Mouse (Mus musculus): Measurements from ENCODE around the gene Rfc1.
"Not testable (repeated sequence)": the region's sequence is repeated elsewhere in the genome, so short reads cannot be mapped to it uniquely, and the experiment has no call there.

The Rfc1 gene

DNA sequence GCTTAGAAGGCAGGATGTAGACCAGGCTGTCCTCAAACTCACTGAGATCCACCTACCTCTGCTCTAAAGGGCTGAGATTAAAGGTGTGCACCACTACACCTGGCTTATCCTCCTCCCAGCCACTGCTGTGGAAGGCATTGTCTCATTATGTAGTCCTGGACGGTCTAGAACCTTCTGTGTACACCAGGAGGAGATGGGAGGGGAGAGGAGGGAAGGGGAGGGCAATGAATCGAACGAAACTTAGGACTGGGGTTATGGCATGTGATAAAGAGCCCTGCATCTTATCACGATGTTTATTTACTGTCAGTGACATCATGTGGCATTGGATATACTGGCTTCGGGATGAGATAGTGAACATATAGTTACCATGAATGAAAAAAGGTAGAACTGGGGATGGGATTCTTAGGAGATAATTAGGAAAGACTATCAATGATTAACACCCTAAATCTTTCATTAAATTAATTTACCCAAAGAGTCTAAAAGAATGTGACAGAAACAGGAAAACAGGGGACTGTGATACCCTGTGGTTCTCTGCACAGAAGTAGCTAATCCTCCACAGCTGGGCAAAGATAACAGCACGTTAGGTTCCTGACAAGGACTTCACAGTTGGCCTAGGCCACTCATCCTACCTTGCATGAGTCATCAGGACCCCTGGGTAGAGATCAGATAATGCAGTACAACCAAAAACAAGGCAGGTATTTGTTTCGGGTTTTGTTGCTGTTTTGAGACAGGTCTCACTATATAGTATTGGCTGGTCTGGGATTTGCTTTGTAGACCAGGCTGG is 37.1 kb downstream of the Rfc1 start:
- DNase-seq, result no peak

DNA sequence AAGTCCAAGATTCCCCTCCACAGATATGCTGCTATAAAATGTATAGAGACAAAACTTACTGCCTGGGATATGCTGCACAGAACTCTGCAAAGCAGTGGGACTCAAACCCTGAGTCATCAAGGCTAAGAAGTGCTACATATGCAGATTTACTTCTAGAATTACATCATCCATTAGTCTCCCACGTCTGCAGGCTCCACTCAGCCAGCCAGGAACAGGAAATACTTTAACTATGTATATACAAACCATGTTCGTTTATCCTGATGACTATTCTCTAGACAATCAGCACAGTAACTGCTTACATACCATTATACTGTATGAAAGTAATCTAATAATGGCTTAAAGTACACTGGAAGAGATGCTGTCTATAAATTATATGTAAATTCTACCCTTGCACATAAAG is 41.2 kb downstream of the Rfc1 start:
- DNase-seq, result no peak

DNA sequence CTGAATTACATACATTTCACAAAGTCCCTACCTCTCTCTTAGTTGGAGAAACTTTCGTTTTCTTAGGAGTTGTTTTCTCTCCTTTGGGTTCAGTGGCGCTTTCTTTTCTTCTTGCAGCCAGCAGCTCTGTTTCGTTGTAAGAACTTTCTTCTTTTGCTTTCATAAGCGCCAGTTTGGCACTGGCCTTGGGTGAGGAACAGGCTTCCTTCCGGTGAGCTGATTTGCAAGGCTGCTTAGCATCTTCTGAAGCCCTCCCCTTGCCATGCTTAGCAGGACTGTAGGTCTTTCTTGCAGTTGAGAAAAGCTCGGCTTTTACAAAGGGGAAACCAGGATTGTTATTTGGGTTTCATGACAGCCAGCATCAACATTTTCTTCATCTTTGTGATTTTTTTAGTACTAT is 41.8 kb downstream of the Rfc1 start:
- no peak for DNase-seq

DNA sequence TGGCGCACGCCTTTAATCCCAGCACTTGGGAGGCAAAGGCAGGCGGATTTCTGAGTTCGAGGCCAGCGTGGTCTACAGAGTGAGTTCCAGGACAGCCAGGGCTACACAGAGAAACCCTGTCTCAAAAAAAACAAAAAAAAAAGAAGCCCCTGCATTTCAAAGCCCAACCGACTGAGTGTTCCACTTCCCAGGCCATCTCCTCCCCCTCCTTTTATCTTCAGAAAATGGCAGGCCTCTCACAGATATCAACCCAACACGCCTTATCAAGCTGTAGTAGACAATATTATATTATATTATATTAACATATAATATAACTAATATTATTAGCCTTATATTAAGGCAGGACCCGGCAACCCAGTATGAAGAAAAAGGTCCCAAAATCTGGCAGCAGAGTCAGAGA is 46.5 kb downstream of the Rfc1 start:
- not testable (repeated sequence) for DNase-seq

DNA sequence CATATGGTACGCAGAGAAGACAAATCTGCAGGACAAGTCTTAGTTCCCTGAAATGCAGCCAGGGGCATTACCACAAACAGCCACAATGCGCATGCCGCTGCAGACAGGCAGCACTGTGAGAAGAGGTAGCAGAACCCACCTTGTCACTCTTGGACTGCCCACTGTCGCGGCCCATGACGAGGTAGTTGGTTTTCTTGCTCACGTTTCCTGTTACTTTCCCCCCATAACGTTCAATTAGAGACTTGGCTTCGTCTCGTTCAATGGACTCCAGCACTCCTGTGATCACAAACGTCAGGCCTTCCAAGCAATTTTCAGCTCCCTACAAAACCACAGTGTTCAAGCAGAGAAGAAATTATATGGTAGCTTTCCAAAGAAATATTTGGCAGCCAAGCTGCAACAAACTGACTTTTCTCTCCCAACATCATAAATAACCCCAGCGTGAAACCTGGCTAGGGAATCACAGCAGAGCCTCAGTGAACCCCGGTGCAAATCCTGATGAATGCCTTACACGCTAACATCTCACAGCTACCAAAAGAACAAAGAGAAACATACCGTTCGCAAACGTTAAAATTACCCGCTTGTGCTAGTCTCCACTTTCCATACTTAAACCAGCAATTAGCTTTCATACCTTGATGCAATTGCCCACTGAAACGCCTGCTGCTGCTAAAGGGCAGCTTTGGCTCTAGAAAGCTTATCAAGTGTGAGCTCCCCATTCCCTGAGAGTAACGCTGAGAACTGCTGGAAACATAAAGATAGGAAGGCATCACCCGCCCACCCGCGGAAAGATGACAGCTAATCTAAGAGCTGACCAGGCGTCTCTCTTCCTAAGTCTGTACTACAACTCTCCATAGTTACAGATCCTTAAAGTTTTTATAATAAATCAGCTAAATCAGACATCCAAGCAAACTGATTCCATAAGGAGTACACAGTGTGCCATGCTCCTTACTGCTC is 47.4 kb downstream of the Rfc1 start:
- DNase-seq, result no peak

DNA sequence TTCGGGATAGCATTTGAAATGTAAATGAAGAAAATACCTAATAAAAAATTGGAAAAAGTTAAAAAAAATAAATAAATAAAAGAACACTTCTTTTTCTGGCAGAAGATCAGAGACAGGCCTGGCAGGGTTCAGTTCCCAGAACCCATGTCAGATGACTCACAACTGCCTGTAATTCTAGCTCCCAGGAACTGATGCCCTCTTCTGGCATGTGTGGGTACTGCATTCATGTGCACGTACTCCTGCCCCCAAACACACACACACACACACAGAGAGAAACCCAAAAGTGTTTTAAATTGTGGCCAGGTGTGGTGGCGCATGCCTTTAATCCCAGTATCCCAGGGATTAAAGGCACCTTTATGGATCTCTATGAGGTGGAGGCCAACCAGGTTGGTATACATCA is 51.3 kb downstream of the Rfc1 start:
- peak; percentile 30 to 38 for DNase-seq

DNA sequence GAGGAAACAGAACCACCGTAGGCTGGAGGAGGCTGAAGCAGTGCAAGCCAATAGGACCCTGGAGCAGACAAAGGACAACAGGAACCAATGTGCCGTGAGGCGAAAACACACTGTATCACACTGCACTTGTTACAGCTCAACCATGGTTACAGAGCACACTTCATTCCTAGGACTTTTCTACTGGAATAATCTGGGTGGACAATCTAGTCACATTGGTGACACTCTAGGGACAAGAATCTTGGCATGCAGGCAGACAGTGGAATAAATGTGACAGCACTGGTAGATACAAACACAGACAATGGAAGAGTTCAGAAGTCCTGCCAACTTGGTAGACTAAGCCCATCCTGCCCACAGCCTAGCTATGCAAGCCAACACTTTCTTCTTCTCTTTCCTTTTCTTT is 54.3 kb downstream of the Rfc1 start:
- DNase-seq, result no peak

DNA sequence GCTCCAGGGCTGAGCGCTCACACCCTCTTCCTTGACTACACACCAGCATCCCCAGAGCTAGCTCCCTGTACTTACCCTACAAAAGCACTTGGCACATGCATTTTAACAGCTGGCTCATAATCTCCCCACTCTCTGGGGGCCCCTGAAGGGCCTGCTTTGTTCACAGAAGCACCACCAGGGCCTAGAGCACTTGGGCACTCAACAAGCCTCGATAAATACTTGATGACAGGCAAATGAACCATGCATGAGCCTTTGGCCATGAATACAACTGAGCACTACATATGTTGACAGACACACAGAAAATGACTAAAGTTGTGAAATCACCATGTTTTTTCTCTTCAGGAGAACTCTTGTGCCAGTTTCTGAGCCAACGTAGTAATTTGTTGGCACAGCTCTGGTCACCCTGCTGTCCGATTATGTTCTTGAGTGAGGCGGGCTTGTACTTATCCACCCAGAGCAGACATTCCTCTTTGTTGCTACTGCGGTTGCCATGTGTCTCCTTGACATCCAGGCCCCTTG is 56.3 kb downstream of the Rfc1 start:
- DNase-seq, result no peak

DNA sequence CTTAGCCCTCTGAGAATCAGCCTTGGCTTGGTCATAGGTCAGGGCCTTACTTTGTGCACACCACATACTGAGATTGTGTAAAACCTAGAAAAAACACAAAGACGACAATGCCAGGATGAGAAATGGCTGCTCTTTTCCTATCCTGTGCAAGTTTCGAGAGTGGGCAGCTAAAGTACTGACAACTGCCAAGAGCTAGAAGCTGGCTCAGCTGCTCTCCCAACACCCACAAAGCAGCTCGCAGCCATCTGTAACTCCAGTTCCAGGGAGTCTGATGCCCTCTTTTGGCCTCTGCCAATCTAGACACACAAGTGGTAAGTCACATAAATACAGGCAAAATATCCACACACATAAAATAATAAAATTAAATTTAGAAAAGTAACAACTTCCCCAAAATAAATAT is 61.5 kb downstream of the Rfc1 start:
- DNase-seq, result no peak

DNA sequence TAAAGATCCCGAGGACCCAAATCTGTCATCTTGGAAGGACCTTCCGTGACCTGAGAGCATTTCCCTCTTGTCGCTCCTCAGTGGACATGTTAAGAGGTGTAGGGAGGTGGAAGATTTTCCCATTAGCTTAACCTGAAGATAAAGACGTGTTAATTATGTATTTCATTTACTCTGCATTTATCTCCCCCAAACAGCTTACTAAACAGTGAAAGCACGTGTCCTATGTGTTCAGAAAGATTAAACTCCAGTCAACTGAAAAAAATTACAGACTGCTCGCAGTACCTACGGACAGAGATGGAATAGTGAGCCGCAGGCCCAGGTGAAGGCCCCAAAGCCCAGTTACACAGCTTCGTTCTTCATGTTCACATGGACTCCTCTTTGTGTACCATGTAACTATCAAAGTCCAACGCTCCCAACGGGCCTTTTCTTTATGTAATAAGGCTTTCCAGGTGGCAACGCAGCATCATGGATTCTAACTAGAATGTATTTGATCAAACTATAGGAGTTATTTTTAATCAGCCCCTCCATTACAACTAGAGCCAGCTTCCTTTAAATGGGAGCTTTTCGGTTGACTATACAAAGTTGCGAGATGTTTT is 77.5 kb downstream of the Rfc1 start:
- DNase-seq, result no peak

DNA sequence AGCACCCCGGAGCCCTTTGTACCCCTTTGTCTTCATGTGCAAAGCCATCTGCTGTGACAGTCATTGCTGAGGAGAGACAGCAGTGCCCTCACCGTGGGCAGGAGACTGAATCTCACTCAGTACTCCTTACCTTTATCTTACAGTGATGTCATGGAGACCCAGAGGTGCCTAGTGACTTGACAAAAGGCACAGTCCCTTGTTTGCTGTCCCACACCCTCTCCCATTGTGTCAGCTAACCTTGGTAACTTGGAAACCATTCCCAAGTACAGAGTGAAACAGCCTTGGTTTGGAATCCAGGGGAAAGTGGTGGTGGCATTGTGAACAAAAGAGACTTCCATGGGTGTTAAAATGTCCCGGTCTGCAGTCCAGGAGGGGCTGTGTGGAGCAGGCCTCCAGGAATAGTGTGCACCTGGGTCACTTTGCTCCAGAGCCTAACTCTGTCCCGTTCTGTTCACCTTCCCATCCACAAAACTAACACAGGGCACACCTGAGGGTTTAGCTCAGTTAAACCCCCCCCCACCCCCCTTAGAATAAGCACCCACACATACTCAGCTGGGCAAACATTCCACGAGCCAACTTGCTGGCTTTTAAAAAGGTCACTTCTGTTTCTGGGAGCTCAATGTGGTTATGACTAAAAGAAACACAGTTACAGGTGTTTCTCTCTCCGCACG is 85.2 kb downstream of the Rfc1 start:
- DNase-seq, result no peak

DNA sequence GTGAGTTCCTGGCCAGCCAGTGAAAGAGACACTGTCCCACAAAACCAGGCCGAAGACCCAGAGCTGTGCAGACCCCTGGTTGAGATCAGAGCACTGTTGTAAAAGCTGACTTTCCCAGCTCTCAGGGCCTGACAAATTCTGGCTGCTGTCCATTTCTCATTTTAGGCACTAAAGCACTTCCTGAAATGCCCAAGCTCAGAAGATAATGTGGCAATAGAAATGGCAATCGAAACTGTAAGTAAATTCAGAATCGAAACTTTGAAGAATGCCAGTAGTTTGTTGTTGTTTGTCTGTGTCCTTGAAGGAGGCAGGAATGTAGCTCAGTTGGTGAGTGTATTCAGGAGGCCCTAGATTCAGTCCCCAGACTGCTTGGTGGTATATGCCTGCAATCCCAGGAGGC is 88.2 kb downstream of the Rfc1 start:
- no peak for DNase-seq

DNA sequence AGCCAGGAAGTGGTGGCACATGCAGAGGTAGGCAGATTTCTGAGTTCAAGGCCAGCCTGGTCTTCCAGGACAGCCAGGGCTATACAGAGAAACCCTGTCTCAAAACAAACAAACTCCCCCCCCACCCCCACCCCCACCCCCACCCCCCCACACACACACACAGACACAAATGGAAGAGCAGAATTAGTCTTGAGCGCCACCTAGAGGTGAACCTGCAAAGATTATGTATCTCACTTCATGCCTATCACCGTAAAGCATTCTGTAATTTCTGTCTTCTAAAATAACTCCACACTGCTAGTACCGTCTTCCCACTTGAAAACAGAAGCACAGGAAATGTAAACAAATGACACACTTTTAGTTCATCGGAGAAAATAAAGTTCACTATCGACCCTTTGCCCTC is 92.7 kb downstream of the Rfc1 start:
- peak; percentile 6 to 13 for DNase-seq

DNA sequence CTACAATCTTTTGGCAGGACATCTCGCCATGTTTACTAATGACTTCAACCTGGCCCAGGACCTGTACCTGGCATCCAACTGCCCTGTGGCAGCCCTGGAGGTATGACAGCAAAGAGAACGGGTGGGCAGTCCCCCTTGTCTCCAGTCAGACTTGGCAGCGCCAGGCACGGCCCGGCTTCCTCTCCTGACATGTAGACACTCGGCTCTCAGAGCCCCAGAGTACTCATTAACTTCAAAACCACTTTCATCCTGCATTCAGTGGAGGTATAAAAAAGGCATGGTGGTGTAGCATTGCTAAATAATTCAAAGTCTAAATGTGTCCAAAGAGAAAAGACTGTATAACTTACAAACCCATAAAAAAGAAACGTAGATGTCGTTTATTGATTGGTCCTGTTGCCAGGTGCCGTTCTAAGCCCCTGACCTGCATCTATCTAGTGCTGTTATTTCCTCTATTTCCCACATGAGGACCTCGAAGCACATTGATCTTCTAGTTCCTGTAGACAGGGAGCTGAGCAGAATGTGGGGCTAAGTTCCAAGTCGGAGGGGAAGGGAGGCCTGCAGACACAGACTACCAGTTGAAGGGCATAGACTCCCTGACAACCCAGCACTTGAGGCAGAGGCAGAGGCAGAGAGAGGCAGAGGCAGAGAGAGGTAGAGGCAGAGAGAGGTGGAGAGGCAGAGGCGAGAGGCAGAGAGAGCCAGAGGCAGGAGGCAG is 104.0 kb downstream of the Rfc1 start:
- DNase-seq, result no peak

DNA sequence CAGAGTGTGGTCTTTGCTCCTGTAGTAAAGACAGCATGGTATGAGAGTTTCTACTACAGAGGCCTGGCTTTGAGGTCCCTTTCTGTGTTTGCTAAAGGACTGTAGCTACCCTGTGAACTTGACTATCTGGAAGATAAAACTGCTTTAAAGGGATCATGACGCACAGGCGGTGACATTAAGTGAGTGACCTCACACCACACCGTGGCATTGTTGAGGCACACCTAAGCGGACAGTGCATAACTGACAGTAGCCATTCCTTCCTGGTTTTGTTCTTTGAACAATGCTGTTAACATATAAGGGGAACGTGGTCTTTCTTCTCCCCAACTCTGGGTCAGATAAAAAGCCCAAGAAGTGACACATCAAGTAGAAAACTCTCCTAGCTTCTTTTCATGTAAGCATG is 111.4 kb downstream of the Rfc1 start:
- DNase-seq, result no peak

DNA sequence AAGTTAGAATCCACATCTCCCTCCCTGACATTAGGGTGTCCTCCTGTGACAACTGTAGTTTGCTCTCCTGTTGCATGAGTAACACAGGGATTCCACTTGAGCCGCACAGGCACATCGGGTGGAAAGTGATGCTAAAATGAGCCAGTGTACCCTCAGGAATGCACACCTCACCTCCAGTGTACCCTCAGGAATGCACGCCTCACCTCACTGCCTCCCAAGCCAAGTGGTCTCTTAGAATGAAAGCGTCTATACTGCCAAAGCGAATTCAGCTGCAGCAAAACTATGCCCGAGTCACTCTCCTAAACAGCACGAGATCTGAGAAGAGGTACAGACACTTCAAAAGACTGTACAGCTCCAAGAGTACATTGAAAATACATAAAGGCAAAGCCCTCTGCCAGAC is 114.4 kb downstream of the Rfc1 start:
- no peak for DNase-seq

DNA sequence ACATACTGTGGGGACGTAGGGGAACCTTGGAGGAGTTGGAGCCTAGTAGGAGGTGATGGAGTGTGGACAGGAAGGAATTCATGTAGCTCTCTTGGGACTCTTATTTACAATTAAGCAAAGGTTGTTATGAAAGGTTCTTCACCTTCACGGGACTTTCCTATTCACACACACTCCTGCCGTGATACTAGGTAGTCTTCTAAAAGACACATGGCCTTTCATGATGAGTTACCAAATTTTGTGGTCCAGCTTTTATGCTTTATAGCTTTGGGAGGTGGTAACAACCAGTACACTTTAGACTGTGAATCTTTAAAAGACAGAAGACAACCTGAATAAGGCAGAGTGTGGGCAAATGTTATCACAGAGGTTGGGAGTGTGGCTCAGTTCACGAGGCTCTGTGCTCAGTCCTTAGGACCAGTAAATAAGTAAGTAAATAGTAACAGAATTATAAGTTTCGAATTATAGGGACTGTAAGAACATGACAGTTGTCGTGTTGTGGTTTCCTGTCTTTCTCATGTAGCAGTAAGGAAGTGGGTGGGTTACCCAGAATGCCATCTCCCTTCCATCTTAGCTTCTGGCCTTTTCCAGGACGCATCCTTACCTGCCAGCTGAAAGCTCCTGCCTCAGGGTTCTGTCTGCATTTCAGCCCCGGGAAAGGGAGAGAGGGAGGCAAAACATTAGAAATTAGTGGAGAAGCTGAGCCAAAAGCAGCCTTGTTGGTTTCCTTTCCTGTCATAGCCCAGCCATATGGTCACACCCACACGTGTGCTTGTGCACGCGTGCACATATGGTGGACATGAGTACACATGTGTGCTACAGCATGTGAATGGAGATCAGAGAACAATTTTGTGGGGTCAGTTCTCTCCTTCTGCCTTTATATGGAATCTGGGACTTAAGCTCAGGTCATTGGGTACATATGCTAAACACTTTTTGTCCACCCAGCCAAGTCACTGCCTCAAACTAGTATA is 117.9 kb downstream of the Rfc1 start:
- peak in 1 of 2 experiments; percentile 11 for DNase-seq

DNA sequence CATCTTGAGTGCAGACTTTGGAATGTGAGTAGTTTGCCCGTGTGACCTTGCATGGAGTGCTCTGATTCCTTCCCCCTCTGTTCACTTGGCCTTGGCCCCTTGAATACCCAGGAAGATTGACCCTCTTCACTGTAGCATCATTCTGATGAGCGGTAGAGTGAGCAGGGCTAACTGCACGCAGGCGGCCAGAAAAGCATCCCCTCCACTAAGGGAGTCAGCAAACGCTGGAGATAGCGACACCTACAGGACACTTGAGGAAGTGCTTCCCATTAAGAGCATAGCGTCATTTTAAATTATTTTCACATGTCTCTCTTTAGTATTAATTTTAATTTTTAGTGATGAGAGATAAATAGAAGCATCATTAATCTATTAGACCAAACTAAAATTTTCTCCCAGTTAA is 122.1 kb downstream of the Rfc1 start:
- peak; percentile 18 to 19 for DNase-seq

Data from thymus, postnatal 36 days (tissue).